Mouse (Mus musculus) cortical plate, adult 2 months (tissue): Measurements from ENCODE around the gene Yaf2. TPM values are rescaled to one million over a fixed set of nuclear protein-coding genes. Genes with fewer than 3 reads are reported as not detected.
"Not testable (repeated sequence)": the region's sequence is repeated elsewhere in the genome, so short reads cannot be mapped to it uniquely, and the experiment has no call there.

Experiments used
- H3K27ac ChIP-seq: fragments of 200-500 bp; 2 replicates; pipeline ENCODE4 v1.5.1; 2012; ENCODE audit warnings: low read length, control low read depth, inconsistent platforms; ENCODE audit not compliant: insufficient read depth
- H3K4me1 ChIP-seq: fragments of 200-500 bp; 2 replicates; pipeline ENCODE4 v1.6.1; 2011; ENCODE audit warnings: low read length; ENCODE audit not compliant: control insufficient read depth, insufficient read depth
- H3K4me3 ChIP-seq: fragments of 200-500 bp; 2 replicates; pipeline ENCODE4 v1.5.1; 2011; ENCODE audit warnings: mild to moderate bottlenecking, low read length, control low read depth; ENCODE audit not compliant: insufficient read depth
- CTCF ChIP-seq: fragments of 200-500 bp; IDR thresholded peaks from 2 replicates; pipeline ENCODE4 v1.5.1; 2011; ENCODE audit warnings: mild to moderate bottlenecking, control low read depth, low read length; ENCODE audit not compliant: insufficient read depth; ENCODE audit errors: extremely low read depth
- POLR2A ChIP-seq: fragments of 200-500 bp; IDR thresholded peaks from 2 replicates; pipeline ENCODE4 v1.6.1; 2011; ENCODE audit warnings: mild to moderate bottlenecking, low read length, control low read depth; ENCODE audit not compliant: insufficient read depth; ENCODE audit errors: extremely low read depth
- polyA plus RNA-seq: library from polyadenylated mRNA; depleted of rRNA; stranded (reverse); fragments of >200 nt; gene quantifications from 2 replicates; pipeline ENCODE4 v1.2.3, GENCODE M21; 2012; rRNA removed

Gene Yaf2
- polyA plus RNA-seq: 141 and 144 TPM in 2 replicates

- Histone ChIP-seq H3K4me1 (no peaks in the 10 kb centered on the region), H3K4me3 (peak within 1 kb of the TSS; percentile 43), H3K27ac (peak within 1 kb of the TSS; percentile 78)
- TF ChIP-seq POLR2A (peak; percentile 40; the same call in 1 of the 2 replicates), CTCF (no peak)
Measured at GRCm38 (mm10) chr15:93336925-93337761, at the start of gene Yaf2. Gene Yaf2, minus strand, starts transcription at chr15:93336935.

GRCm38 (mm10) chr15:93381337-93381736 is 44.6 kb upstream of the Yaf2 start:
- no peak overlapping the region for H3K4me3 ChIP-seq
- TF ChIP-seq CTCF: no peak
- H3K4me1 ChIP-seq: no peaks in the 10 kb centered on the region
- H3K27ac ChIP-seq: no peak overlapping the region

- Histone ChIP-seq H3K4me3 (no peak overlapping the region), H3K27ac (no peak overlapping the region), H3K4me1 (no peaks in the 10 kb centered on the region)
- TF ChIP-seq CTCF (no peak), POLR2A (no peak)
Measured at GRCm38 (mm10) chr15:93379177-93379576, 42.4 kb upstream of the Yaf2 start.

- no peak overlapping the region for H3K4me3 ChIP-seq
- no peak overlapping the region for H3K27ac ChIP-seq
- no peak for TF ChIP-seq CTCF
- TF ChIP-seq POLR2A: no peak
- H3K4me1 ChIP-seq: no peaks in the 10 kb centered on the region
Measured at GRCm38 (mm10) chr15:93375696-93376095, 39.0 kb upstream of the Yaf2 start.

- H3K27ac ChIP-seq, H3K4me1 ChIP-seq, H3K4me3 ChIP-seq: not testable (repeated sequence)
Measured at GRCm38 (mm10) chr15:93372525-93373119, 35.9 kb upstream of the Yaf2 start.

- Histone ChIP-seq H3K4me1 (no peaks in the 10 kb centered on the region), H3K4me3 (no peak overlapping the region), H3K27ac (no peak overlapping the region)
- TF ChIP-seq POLR2A: no peak
- 0 out of 2 replicates have a peak, but pooled peaks have one; percentile 10 for TF ChIP-seq CTCF
Measured at GRCm38 (mm10) chr15:93371838-93372237, 35.1 kb upstream of the Yaf2 start.

- no peak for TF ChIP-seq CTCF
- TF ChIP-seq POLR2A: no peak
- Histone ChIP-seq H3K4me1 (no peaks in the 10 kb centered on the region), H3K27ac (no peak overlapping the region), H3K4me3 (no peak overlapping the region)
Measured at GRCm38 (mm10) chr15:93368558-93368957, 31.8 kb upstream of the Yaf2 start.

- TF ChIP-seq POLR2A: no peak
- no peak for TF ChIP-seq CTCF
- Histone ChIP-seq H3K27ac (no peak overlapping the region), H3K4me1 (no peaks in the 10 kb centered on the region), H3K4me3 (no peak overlapping the region)
Measured at GRCm38 (mm10) chr15:93365561-93365960, 28.8 kb upstream of the Yaf2 start.

GRCm38 (mm10) chr15:93358346-93359095 is 21.8 kb upstream of the Yaf2 start:
- H3K4me1 ChIP-seq: no peaks in the 10 kb centered on the region
- H3K27ac ChIP-seq: no peak overlapping the region
- H3K4me3 ChIP-seq: no peak overlapping the region
- TF ChIP-seq POLR2A (no peak), CTCF (no peak)
